ENCODE assay signal across 8 mouse cellular contexts in genomic region chr19:40660510-40660909, GRCm38 (mm10). TPM values are rescaled to one million over a fixed set of nuclear protein-coding genes. Genes with fewer than 3 reads are reported as not detected.
A peak's percentile ranks its signal among the peaks of the same experiment; 100 is the strongest.
DNase-seq lines count a peak whose midpoint lies in the region; ATAC-seq lines count a peak whose summit lies in the region.

No protein-coding gene starts in this region.

- 16% methylated on average over 9 of the region's 9 CpGs for WGBS in heart, embryonic 15.5 days
- 8% methylated on average over 9 of the region's 9 CpGs for WGBS in hindbrain, embryonic 15.5 days
- WGBS in midbrain, embryonic 14.5 days: 15% methylated on average over 9 of the region's 9 CpGs

- peak overlapping the region; percentile 60 for H3K27ac ChIP-seq in heart, embryonic 15.5 days
- H3K27ac ChIP-seq in hindbrain, embryonic 15.5 days (replicated peaks): peak overlapping the region; percentile 81
- peak overlapping the region; percentile 78 for H3K27ac ChIP-seq in midbrain, embryonic 14.5 days (replicated peaks; ENCODE audit: low read depth, low read length)

- no peaks in the 10 kb centered on the region for H3K9me3 ChIP-seq in heart, embryonic 15.5 days (replicated peaks)
- H3K9me3 ChIP-seq in hindbrain, embryonic 15.5 days: no peaks in the 10 kb centered on the region
- no peaks in the 10 kb centered on the region for H3K9me3 ChIP-seq in midbrain, embryonic 14.5 days (ENCODE audit: control insufficient read depth, low read length)

- intact Hi-C loops in heart, postnatal 14 days (cut with DNase I): loop anchor here (1.0 to 5.0 kb wide), 3 partner anchors 18 to 62 kb away; partner anchors contain the start of genes Entpd1 and Tctn3
- intact Hi-C loops in left cerebral cortex, postnatal 4 days (cut with DNase I): no loop called here

- no peak for DNase-seq in heart, postnatal 14 days
- DNase-seq in brain, adult 2 months (ENCODE audit: low read depth, low spot score): peak; percentile 4
- DNase-seq in midbrain, embryonic 14.5 days: peak; percentile 56
- DNase-seq in left cerebral cortex, postnatal 4 days: no peak
- no peak for DNase-seq in urinary bladder, postnatal 36 days (ENCODE audit: low spot score in 2 of 2)
- DNase-seq in cerebellum, adult 11-12 months: no peak

- no peaks in the 10 kb centered on the region for H3K27me3 ChIP-seq in heart, embryonic 15.5 days
- H3K27me3 ChIP-seq in hindbrain, embryonic 15.5 days: no peaks in the 10 kb centered on the region
- no peaks in the 10 kb centered on the region for H3K27me3 ChIP-seq in midbrain, embryonic 14.5 days (ENCODE audit: control insufficient read depth, insufficient read depth, low read length)

- peak overlapping the region; percentile 45 for H3K9ac ChIP-seq in heart, embryonic 15.5 days
- H3K9ac ChIP-seq in hindbrain, embryonic 15.5 days: peak overlapping the region; percentile 46
- peak overlapping the region; percentile 52 for H3K9ac ChIP-seq in midbrain, embryonic 14.5 days (replicated peaks; ENCODE audit: low read length)

- H3K4me1 ChIP-seq in heart, embryonic 15.5 days (replicated peaks): peaks cover 18% of the 10 kb centered on the region
- peaks cover 28% of the 10 kb centered on the region for H3K4me1 ChIP-seq in hindbrain, embryonic 15.5 days (replicated peaks)
- peaks cover 5% of the 10 kb centered on the region; the same call in 1 of the 2 replicates for H3K4me1 ChIP-seq in midbrain, embryonic 14.5 days (ENCODE audit: control insufficient read depth, insufficient read depth, low read length)

- peak overlapping the region; percentile 80 for H3K4me2 ChIP-seq in heart, embryonic 15.5 days
- peak overlapping the region; percentile 65 for H3K4me2 ChIP-seq in hindbrain, embryonic 15.5 days
- peak overlapping the region; percentile 54 for H3K4me2 ChIP-seq in midbrain, embryonic 14.5 days (ENCODE audit: low read length)

- H3K36me3 ChIP-seq in heart, embryonic 15.5 days: no peaks in the 10 kb centered on the region
- H3K36me3 ChIP-seq in hindbrain, embryonic 15.5 days: no peaks in the 10 kb centered on the region
- H3K36me3 ChIP-seq in midbrain, embryonic 14.5 days (ENCODE audit: control insufficient read depth, insufficient read depth, low read length): no peaks in the 10 kb centered on the region

- H3K4me3 ChIP-seq in heart, embryonic 15.5 days: peak overlapping the region; percentile 47
- peak overlapping the region; percentile 38 for H3K4me3 ChIP-seq in hindbrain, embryonic 15.5 days
- peak overlapping the region; percentile 36 for H3K4me3 ChIP-seq in midbrain, embryonic 14.5 days (replicated peaks; ENCODE audit: low read depth, low read length)

- ATAC-seq in heart, embryonic 15.5 days (replicated peaks; ENCODE audit: insufficient number of reproducible peaks, insufficient read depth, low FRiP score, low read depth): no peak
- peak; percentile 66 for ATAC-seq in hindbrain, embryonic 15.5 days (ENCODE audit: low FRiP score, low read depth)
- ATAC-seq in midbrain, embryonic 14.5 days (ENCODE audit: low FRiP score, low TSS enrichment): peak; percentile 55

RNA-seq across cellular contexts. Expression of gene Entpd1, which starts 48.3 kb away (rescaled TPM):
- polyA plus RNA-seq in heart, embryonic 15.5 days (2015; fragmentation: Nextera tagmentation; extraction: Ambion mirVana): 8.9 and 12.8 TPM in 2 replicates
- 10 to 100 TPM; 34.5 to 40.2 TPM for total RNA-seq in heart, postnatal 14 days (2021)
- polyA plus RNA-seq in hindbrain, embryonic 15.5 days (2015; fragmentation: Nextera tagmentation; extraction: Ambion mirVana): 9.0 and 9.1 TPM in 2 replicates
- 5.4 and 9.2 TPM in 2 replicates for polyA plus RNA-seq in midbrain, embryonic 14.5 days (2014; fragmentation: Nextera tagmentation; extraction: Ambion mirVana)
- 10 to 100 TPM; 11.3 to 12.3 TPM for total RNA-seq in left cerebral cortex, postnatal 4 days (2021)

RNA-seq across cellular contexts. Expression of gene Tctn3, which starts 48.5 kb away (rescaled TPM):
- 9.6 TPM in 2 replicates for polyA plus RNA-seq in heart, embryonic 15.5 days (2015; fragmentation: Nextera tagmentation; extraction: Ambion mirVana)
- total RNA-seq in heart, postnatal 14 days (2021): 1 to 10 TPM; 8.6 to 8.8 TPM
- 13.2 and 14.2 TPM in 2 replicates for polyA plus RNA-seq in hindbrain, embryonic 15.5 days (2015; fragmentation: Nextera tagmentation; extraction: Ambion mirVana)
- 12.5 and 13.7 TPM in 2 replicates for polyA plus RNA-seq in midbrain, embryonic 14.5 days (2014; fragmentation: Nextera tagmentation; extraction: Ambion mirVana)
- total RNA-seq in left cerebral cortex, postnatal 4 days (2021): 10 to 100 TPM; 21.9 to 22.2 TPM

Comparison
In these comparisons a context has a peak if more than half of its experiments do, and no peak if none do; other contexts are left out.
1. DNase-seq: peak in brain, adult 2 months (single experiment) and midbrain, embryonic 14.5 days (single experiment); none in heart, postnatal 14 days (0 of 2), left cerebral cortex, postnatal 4 days (single experiment), urinary bladder, postnatal 36 days (0 of 2) and cerebellum, adult 11-12 months (single experiment).
2. Peak in every context shown above with its lines, with median percentiles within 50 percentile points of each other: H3K27ac ChIP-seq, H3K4me2 ChIP-seq, H3K4me3 ChIP-seq and H3K9ac ChIP-seq.